Mouse (Mus musculus) mouse embryonic stem cell (cell line): ENCODE results near the gene Ankrd13d.
"Not testable (repeated sequence)": the region's sequence is repeated elsewhere in the genome, so short reads cannot be mapped to it uniquely, and the experiment has no call there.

Experiments
- in situ Hi-C, 2 experiments: fragments of 300-500 bp; cut with MboI; formaldehyde crosslinking; loops; 1 replicate in 1 of 2; 3 replicates in 1 of 2; pipeline ENCODE4 v1.14.3; 2019 to 2020; ENCODE audit warnings: low sequenced_read_pairs in 2 of 2, low pct_unique_long_range_greater_than_20kb in 1 of 2, mixed read lengths in 1 of 2; ENCODE audit not compliant: unreplicated experiment in 1 of 2

The Ankrd13d gene

DNA sequence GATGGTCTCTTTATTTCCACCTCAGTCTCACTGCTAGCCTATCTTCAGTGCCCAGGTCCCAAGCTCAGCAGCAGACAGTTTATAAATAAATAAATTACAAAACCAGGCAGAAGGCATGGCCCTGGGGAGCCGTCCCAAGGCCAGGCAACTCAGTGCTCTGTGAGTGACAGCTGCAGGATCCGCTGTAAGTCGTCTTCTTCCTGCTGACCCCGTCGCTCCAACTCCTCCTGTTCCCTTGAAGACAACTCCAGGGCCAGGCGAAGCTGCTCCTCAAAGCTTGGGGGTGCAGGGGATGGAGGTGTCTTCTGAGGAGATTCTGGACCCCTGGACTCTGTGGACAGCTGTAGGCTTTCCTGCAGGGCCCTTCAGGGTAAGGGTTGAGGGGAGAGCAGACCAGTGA lies 12.8 kb downstream of the Ankrd13d start:
- in situ Hi-C loops: no loop called here

DNA sequence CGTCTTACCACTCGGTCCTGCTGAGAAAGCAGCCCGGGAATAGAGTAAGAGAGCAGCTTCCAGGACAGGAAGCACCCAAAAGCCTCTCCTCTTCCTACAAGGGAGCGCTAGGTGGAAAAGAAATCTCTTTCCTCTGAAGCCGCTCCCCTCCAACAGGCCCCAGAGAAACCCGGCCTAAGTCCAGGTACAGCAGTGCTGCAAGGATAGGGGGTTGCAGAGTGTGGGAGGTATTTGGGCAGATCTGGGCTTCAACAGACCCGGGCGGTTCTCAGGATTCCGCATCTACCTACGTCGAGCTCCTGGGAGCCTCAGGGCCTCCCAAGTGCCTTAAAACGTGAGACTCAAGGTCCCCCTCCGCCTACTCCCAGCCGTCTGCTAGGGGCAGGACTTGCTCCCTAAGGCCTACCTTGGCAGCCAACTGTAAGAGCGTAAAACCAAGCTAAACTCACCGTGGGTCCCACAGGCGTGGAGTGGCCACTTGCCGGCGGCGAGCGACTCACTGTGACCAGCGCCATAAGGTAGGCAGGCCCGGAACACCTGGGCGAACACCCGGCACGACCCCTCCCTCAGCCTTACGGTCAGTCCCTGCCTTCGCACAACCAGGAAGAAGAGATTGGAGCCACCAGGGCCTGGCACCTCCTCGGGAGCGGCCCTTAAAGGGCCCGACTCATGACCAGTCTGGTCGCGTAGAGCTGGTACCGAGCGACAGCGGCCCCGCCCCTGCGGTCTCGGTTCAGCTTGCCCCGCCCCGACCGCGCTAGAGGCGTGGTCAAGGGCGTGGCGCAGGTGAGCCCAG lies 14.2 kb downstream of the Ankrd13d start, which contains the start of gene Ssh3:
Ssh3 (minus strand) TSS at position 615 of the 796 bp plus-strand sequence.
- in situ Hi-C loops: no loop called here

DNA sequence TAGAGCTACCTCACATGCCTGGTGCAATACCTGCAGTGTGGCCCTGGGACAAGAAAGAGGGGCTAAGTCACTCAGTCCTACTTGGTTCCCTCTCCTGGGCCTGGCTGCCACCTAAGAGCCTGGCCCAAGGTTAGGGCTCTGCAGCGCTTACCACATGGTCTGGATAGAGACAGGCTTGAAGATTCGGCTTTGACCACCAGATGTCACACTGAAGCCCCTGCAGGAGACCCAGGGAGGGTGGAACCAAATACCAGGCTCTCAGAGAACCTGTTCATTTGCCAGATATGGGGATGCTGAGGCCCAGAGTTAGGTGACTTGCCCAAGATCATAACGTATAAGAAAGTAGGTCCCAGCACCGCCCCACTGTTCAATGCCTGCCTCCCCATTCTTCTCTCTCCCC lies 17.0 kb downstream of the Ankrd13d start:
- in situ Hi-C loops: no loop called here

DNA sequence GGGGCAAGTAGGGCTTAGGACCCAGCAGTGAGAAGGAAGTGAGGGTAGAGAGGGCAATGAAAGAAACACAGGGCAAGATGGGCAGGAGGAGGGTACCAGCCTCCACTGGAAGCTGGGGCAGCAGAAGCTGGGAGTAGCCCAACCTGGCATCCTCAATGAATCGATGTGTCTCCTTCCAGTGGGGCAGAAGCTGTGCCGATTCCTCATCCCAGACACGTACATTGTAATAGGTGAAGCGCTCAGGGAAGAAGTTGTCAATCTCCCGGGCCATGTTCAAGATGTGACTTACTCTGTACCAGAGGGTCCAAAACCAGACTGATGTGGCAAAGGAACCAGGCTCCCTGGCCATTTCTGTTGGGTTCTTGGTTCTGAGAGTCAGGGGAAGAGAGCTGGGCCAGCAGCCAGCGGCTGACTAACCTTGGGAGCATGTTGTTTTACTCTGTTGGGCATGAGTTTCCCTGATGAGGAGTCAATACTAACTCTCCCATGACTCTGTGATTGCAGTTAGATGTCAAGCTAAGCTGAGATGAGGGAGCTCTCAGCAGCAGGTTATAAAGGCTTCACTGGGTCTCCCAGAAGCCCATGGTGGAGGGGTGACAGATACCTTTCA lies 18.7 kb downstream of the Ankrd13d start:
- in situ Hi-C loops: no loop called here

DNA sequence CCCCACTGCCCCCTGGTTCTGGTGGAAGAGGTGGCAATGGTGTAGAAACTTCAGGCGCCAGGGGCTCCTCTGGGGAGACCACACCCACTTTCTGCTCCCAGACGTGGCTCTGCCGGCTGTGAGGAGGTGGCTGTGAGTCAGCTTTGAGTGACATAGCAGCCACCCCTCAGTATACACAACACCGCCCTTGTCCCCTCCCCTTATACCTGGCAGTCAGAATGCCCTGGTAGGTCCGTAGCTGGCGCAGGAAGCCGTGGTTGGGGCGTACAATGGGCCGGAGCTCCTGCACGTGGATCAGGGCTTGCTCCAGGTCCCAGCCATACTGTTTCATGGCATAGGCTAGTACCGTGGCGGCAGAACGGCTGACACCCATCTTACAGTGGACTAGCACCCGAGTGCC lies 19.2 kb downstream of the Ankrd13d start:
- in situ Hi-C loops: no loop called here

DNA sequence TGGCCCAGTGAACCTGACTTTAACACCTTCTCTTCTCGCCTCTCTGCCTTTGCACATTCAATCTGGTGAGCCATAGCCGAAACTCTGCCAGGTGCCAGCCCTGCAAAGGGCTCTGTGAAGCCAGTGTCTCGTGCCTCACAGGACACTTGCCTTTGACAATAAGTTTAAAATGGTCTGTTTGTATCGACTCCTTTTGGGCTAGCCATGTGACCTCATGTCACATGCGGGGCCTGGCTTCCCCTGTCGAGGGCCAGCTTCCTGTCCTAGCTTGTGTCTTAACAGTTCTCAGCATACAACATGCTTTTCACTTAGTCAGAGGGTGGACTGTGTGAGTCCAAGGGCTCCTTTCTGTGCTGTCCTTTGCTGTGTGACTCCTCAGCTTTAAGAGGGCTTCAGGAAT lies 20.2 kb downstream of the Ankrd13d start:
- in situ Hi-C loops: no loop called here

DNA sequence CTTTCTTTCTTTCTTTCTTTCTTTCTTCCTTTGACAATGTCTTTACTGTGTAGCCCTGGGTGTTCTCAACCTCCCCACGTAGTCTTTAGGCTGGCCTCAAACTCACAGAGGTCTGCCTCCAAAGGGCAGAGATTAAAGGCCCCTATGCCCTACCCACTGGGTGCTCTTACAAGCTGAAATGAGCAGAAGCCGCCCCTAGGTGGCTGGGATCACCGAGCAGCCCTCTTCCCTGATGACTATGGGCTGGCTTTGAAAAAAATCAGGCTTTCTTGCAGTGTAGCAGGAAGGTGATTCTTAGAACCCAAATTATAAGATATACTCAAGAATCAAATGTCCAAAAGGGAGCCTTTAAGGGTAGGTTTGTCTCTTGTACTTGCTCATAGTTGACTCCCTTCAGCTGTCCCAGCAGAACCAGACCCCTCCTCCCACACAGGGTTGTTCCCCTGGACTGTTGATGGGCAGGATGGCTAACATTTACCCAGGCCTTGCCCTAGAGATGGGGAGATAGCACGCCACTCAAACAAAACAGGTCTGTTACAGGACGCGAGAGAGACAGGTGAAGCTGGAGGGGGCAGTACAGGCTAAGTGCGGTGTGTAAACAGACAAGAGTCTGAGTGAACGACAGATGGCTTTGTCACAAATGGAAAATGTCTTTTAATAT lies 21.8 kb downstream of the Ankrd13d start:
- in situ Hi-C loops: no loop called here

DNA sequence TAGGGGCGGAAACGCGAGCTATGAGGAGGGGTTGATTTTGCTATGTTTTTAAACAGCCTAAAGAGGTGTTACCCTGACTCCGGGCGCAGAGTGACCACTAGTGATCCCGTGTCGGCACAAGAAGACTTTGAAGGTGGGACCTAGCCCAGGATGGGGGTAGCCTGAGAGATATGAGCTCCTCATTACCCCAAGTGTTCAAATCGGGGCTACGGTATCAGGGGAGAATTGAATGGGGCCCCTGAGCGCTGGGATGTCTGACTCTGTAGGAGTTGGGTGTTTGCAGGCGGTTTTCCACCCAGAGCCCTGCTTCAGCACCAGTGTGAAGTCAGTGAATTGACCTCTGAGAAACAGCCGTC lies 25.1 kb downstream of the Ankrd13d start:
- in situ Hi-C loops: loop anchor here (5.0 kb wide), 1 partner anchor 54 kb away; no protein-coding TSS in a partner anchor

DNA sequence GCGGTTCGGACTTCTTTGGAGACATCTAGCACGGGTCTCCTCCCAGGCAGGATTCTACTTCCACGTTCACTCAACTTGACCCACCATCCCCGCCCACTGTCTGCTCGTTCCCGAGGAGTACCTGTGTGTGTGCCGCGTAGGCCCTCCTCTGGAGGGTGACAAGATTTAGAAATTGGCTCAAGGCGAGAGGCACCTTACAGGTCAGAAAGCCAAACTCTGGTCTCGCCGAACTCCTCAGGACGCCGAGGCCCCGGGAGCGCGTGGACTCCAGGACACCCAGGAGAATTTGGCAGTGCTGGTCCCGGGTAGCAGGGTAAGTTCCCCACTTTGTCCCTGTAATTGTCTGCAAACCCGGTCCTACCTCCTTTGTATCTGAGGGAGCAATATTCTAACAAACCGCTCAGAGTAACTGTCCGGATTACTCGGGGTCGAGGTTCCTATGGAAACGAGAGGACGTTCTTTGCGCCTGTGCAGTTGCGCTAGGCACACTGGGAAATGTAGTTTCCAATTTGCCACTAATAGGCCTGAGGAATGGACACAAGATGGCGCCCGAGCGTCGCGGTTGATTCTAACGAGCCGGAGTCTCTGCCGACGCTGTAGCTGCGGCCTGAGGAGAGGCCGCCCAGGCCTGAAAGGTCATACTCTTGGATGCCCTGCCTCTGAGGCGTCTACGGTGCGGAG lies 25.6 kb downstream of the Ankrd13d start:
- in situ Hi-C loops: loop anchor here (5.0 kb wide), 1 partner anchor 55 kb away; no protein-coding TSS in a partner anchor

DNA sequence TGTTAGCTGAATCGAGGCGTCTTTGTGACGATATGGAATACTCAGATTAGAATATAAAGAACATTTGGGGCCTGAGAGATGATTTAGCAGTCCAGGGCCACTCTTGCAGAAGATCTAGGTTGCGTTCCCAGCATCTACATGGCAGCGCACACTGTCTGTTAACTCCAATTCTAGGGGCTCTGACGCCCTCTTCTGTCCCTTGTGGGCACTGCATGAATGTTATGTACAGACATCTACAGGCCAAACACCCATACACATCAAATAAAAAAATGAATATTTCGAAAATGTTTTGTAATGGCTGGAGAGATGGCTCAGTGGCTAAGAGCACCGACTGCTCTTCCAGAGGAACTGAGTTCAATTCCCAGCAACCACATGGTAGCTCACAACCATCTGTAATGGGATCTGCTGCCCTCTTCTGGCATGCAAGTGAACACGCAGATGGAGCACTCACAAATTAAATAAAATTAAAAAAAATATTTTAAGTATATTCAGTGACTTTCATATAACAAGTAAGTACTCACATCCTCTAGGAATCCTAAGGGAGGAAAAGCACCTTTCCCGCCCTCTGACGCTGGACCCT lies 27.3 kb downstream of the Ankrd13d start:
- in situ Hi-C loops: loop anchor here (5.0 kb wide), 1 partner anchor 57 kb away; no protein-coding TSS in a partner anchor

DNA sequence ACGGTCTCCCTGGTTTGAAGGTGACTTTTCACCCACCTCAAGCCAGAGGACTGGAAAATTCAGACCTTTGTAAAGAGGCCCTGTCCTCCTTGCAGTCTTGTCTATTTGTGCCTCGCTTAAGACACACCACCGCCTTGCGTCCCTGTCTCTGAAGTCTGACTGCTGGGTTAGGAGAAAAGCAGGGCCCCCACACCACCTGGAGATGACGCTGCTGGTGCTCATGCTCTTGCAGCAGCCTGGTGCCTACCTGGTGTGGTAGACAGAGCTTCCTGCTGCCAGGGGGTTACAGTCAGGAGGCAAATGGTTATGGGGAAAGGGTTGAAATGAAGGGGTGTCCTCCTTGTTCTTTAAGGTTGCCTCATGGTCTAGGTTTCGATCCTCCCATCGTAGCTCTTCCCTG lies 28.7 kb downstream of the Ankrd13d start:
- in situ Hi-C loops: no loop called here

DNA sequence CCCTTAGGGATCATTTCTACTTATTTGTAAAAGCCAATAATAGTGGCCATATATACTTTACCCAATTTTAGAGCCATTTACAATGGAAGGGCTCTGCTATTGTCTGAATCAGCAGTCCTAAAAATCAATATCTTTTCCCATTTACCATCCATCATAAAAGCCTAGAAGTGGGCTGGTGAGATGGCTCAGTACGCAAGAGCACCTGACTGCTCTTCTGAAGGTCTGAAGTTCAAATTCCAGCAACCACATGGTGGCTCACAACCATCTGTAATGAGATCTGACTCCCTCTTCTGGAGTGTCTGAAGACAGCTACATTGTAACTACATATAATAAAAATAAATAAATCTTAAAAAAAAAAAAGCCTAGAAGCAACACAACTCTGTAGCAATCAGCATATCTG lies 34.3 kb downstream of the Ankrd13d start:
- in situ Hi-C loops: not testable (repeated sequence)

DNA sequence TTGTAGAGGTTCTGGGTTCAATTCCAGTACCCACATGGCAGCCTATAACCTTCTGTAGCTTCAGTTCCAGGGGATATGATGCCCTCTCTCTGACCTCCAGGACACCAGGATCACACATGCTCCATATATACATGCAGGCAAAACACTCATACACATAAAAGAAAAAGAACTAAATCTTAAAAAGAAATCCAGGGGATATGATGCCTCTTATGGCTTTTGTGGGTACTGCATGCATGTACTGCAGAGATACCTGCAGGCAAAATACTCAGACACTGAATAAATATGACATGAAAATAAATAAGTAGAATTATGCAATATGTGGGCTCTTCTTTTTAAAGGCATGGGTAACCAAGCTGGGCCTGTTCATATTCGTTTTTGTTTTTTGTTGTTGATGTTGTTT lies 35.9 kb downstream of the Ankrd13d start:
- in situ Hi-C loops: no loop called here

DNA sequence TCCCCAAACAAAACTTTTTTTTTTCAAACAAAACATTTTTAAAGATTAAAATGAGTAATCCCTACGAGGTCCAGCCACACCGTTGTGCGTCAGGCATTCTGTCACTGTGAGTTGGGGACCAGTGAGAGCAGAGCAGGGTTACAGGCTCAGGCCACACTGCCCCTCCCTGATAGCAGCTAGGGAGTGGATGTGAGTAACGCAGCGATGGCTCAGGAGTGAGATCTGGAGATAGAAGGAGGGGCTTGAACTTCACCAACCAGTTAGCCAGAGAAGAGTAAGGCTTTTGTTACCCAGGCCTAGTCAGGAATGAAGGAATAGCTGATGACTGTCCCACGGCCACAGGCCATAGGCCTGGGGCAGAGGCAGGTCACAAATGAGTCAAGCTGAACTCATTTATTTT lies 38.2 kb downstream of the Ankrd13d start:
- in situ Hi-C loops: loop anchor here in 1 of 2 experiments (5.0 kb wide), 1 partner anchor 37 kb away; no protein-coding TSS in a partner anchor

DNA sequence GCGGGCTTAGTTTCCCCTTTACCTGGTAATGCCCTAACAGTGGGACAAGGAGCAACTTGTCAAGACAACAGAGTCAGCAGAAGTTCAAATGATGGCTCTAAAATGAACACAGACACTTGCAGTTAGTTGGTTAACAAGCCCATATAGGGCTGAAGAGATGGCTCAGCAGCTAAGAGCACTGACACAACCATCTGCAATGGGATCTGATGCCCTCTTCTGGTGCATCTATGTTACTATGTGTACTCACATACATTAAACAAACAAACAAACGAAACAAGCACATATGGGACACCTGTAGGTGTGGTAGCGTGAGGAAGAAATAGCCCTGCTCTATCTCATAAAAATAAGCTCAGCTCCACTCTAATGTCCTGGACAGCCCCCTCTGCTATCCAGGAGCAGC lies 40.5 kb downstream of the Ankrd13d start:
- in situ Hi-C loops: loop anchor here in 1 of 2 experiments (5.0 kb wide), 1 partner anchor 35 kb away; no protein-coding TSS in a partner anchor

DNA sequence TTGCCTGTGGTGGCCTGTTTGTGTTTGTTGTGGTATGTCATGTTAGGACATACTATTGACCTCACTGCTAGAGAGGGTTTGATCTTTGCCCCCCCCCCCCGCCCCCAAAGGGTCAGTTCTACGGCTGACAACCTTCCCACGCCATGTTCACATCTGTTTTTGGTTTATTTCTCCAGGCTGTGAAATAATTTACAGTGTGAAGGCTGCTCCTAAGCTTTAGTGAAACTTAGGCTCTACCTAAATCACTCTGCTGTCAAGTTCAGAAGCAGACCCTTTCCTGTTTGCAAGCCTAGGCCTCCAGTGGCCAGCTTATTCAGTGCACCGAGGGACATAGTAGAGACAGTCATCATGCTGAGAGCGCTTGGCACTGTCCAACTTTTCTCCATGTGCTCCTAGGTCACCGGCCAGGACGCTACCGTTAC lies 42.7 kb downstream of the Ankrd13d start:
- in situ Hi-C loops: loop anchor here in 1 of 2 experiments (5.0 kb wide), 1 partner anchor 33 kb away; no protein-coding TSS in a partner anchor

DNA sequence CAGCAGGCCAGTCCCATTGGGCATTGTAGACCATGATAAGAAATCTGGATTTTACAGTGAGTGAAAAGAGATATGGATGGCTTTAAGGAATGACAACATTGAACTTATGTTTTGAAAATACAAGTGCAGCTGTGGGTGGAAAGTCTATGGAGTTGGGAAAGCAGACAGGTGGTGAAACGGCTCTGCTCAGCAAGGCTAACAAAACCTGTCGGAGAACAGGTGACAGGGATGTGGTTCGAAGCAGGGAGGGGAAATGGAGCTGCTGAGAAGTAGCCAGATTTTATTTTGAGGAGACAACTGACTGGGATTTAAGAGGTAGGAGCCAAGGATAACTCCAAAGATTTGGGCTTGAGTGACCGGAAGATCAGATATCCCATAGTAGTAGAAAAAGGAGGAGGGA lies 48.4 kb downstream of the Ankrd13d start:
- in situ Hi-C loops: no loop called here

DNA sequence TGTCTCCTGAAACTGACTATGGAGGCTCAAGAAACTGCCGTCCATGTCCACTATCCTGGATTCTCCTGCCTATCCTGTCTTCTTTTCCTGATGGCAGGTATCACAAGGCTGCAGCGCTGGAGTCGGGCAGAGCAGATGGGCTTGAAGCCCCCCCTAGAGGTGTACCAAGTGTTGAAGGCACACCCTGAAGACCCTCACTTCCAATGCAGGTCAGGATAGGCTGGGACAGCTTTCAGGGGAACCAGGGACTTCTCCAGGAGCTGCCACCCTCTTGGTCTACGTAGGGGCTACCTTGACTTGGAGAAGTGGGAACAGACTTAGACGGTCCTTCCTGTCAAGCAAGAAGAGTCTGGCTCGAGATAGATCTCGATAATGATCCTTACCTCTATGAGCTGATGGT lies 50.3 kb downstream of the Ankrd13d start:
- in situ Hi-C loops: no loop called here
